ENCODE assay signal across 9 mouse cellular contexts in the genomic region with DNA sequence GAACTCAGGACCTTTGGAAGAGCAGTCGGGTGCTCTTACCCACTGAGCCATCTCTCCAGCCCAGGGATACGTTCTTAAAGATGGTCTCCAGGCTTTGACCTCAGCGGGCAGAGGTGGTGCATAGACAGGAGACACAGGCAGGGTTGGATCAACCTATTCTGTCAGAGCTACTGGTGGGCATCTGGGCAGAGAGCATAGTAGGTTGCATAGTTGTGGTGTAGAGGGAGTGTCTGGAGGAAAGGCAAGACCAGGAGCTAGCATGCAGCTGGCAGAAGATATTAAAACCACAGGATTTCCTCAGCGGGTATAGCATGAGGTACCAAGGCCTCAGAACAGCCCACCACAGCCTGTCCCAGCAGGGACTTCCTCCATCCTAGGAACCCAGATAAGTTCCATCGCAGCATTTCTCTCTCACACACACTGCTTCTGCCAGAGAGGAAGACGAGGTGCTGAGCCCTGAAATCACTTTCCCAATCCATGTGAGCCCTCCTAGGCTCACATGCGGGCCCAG. TPM values are rescaled to one million over a fixed set of nuclear protein-coding genes. Genes with fewer than 3 reads are reported as not detected.
DNase-seq lines count a peak whose midpoint lies in the region; ATAC-seq lines count a peak whose summit lies in the region.
"Had no signal": no experiment of that assay in that cellular context is flagged by ENCODE, and none has a peak within 500 bp of the region (broad histone marks: within the 10 kb centered on the region; RNA-seq: fewer than 3 reads in every experiment).

No protein-coding gene starts in this region.

- H3K27ac ChIP-seq in forebrain, embryonic 12.5 days, result 0 out of 2 replicates have a peak overlapping the region, but pooled peaks have one; percentile 46
- H3K27ac ChIP-seq in forebrain, embryonic 15.5 days (replicated peaks), result no peak overlapping the region
- no peak overlapping the region for H3K27ac ChIP-seq in liver, embryonic 12.5 days
- peak overlapping the region; percentile 45; the same call in 1 of the 2 replicates for H3K27ac ChIP-seq in neural tube, embryonic 15.5 days (replicated peaks)
- H3K27ac ChIP-seq: midbrain, embryonic 12.5 days had no signal

- no peak for ATAC-seq in forebrain, embryonic 12.5 days (ENCODE audit: low FRiP score)
- no peak for ATAC-seq in forebrain, embryonic 15.5 days (replicated peaks)
- ATAC-seq in liver, embryonic 12.5 days, result peak; percentile 20; the same call in 1 of the 2 replicates
- ATAC-seq in hematopoietic stem cell, adult 5-6 weeks (replicated peaks in 1 of 2; ENCODE audit: insufficient read depth in 1 of 2, low FRiP score in 2 of 2, low TSS enrichment in 1 of 2, low read depth in 1 of 2, poor library complexity in 2 of 2, severe bottlenecking in 2 of 2), result peak; percentile 86 to 88
- ATAC-seq in neural tube, embryonic 15.5 days (ENCODE audit: low FRiP score), result no peak

- no peak overlapping the region for H3K4me3 ChIP-seq in forebrain, embryonic 12.5 days (replicated peaks)
- H3K4me3 ChIP-seq in forebrain, embryonic 15.5 days, result no peak overlapping the region
- no peak overlapping the region for H3K4me3 ChIP-seq in liver, embryonic 12.5 days
- H3K4me3 ChIP-seq in neural tube, embryonic 15.5 days (replicated peaks), result no peak overlapping the region
- H3K4me3 ChIP-seq: midbrain, embryonic 12.5 days had no signal

- H3K4me1 ChIP-seq in forebrain, embryonic 12.5 days, result peaks cover 58% of the 10 kb centered on the region
- peaks cover 40% of the 10 kb centered on the region for H3K4me1 ChIP-seq in forebrain, embryonic 15.5 days
- peaks cover 36% of the 10 kb centered on the region for H3K4me1 ChIP-seq in liver, embryonic 12.5 days
- H3K4me1 ChIP-seq in neural tube, embryonic 15.5 days, result peaks cover 49% of the 10 kb centered on the region

- H3K36me3 ChIP-seq in forebrain, embryonic 12.5 days (replicated peaks), result no peaks in the 10 kb centered on the region
- no peaks in the 10 kb centered on the region for H3K36me3 ChIP-seq in forebrain, embryonic 15.5 days
- H3K36me3 ChIP-seq in liver, embryonic 12.5 days, result no peaks in the 10 kb centered on the region
- no peaks in the 10 kb centered on the region for H3K36me3 ChIP-seq in neural tube, embryonic 15.5 days
- H3K36me3 ChIP-seq: midbrain, embryonic 12.5 days had no signal

- H3K4me2 ChIP-seq in forebrain, embryonic 12.5 days, result no peak overlapping the region
- no peak overlapping the region for H3K4me2 ChIP-seq in forebrain, embryonic 15.5 days (replicated peaks)
- H3K4me2 ChIP-seq in liver, embryonic 12.5 days, result no peak overlapping the region; the same call in 1 of the 2 replicates
- H3K4me2 ChIP-seq in neural tube, embryonic 15.5 days, result no peak overlapping the region
- H3K4me2 ChIP-seq: midbrain, embryonic 12.5 days had no signal

- H3K9me3 ChIP-seq in forebrain, embryonic 12.5 days, result no peaks in the 10 kb centered on the region
- no peaks in the 10 kb centered on the region for H3K9me3 ChIP-seq in forebrain, embryonic 15.5 days
- no peaks in the 10 kb centered on the region for H3K9me3 ChIP-seq in liver, embryonic 12.5 days (replicated peaks)
- no peaks in the 10 kb centered on the region for H3K9me3 ChIP-seq in neural tube, embryonic 15.5 days (replicated peaks)
- H3K9me3 ChIP-seq: midbrain, embryonic 12.5 days had no signal

- 88% methylated on average over 7 of the region's 7 CpGs for WGBS in forebrain, embryonic 12.5 days
- WGBS in forebrain, embryonic 15.5 days, result 83% methylated on average over 7 of the region's 7 CpGs
- 27% methylated on average over 7 of the region's 7 CpGs for WGBS in liver, embryonic 12.5 days (ENCODE audit: insufficient replicate concordance)
- WGBS in neural tube, embryonic 15.5 days, result 87% methylated on average over 7 of the region's 7 CpGs

- no peak overlapping the region for H3K9ac ChIP-seq in forebrain, embryonic 12.5 days
- H3K9ac ChIP-seq in forebrain, embryonic 15.5 days (replicated peaks), result no peak overlapping the region
- no peak overlapping the region for H3K9ac ChIP-seq in liver, embryonic 12.5 days
- no peak overlapping the region for H3K9ac ChIP-seq in neural tube, embryonic 15.5 days (replicated peaks)
- H3K9ac ChIP-seq: midbrain, embryonic 12.5 days had no signal

- no peak for DNase-seq in liver
- DNase-seq in layer of hippocampus, postnatal 10 days (ENCODE audit: low spot score in 2 of 2), result no peak
- no peak for DNase-seq in urinary bladder, postnatal 25 days (ENCODE audit: low spot score)

- H3K27me3 ChIP-seq in forebrain, embryonic 12.5 days, result no peaks in the 10 kb centered on the region
- H3K27me3 ChIP-seq in forebrain, embryonic 15.5 days, result no peaks in the 10 kb centered on the region
- peaks cover 54% of the 10 kb centered on the region for H3K27me3 ChIP-seq in liver, embryonic 12.5 days (replicated peaks)
- no peaks in the 10 kb centered on the region for H3K27me3 ChIP-seq in neural tube, embryonic 15.5 days (replicated peaks)

RNA-seq across cellular contexts. Expression of a gene that starts 39.9 kb away (rescaled TPM):
- 62.0 and 67.5 TPM in 2 replicates for polyA plus RNA-seq in forebrain, embryonic 12.5 days (2016; fragmentation: Nextera tagmentation; extraction: Ambion mirVana)
- polyA plus RNA-seq in forebrain, embryonic 15.5 days (2015; fragmentation: Nextera tagmentation; extraction: Ambion mirVana), result 67.0 and 68.1 TPM in 2 replicates
- polyA plus RNA-seq in liver, embryonic 12.5 days (2016; fragmentation: Nextera tagmentation; extraction: Ambion mirVana), result 47.0 and 47.6 TPM in 2 replicates
- 65.5 and 71.2 TPM in 2 replicates for total RNA-seq in hematopoietic stem cell, adult 5-6 weeks (2017)
- polyA plus RNA-seq in neural tube, embryonic 15.5 days (2015; fragmentation: Nextera tagmentation; extraction: Ambion mirVana), result 64.9 and 66.2 TPM in 2 replicates
- 10 to 100 TPM; 62.3 to 64.5 TPM for total RNA-seq in layer of hippocampus, postnatal 10 days (2021)

Comparison
In these comparisons a context has a peak if more than half of its experiments do, and no peak if none do; other contexts are left out.
1. H3K27ac ChIP-seq: peak in forebrain, embryonic 12.5 days (single experiment) and neural tube, embryonic 15.5 days (single experiment); none in forebrain, embryonic 15.5 days (single experiment) and liver, embryonic 12.5 days (single experiment).
2. ATAC-seq: peak in liver, embryonic 12.5 days (single experiment) and hematopoietic stem cell, adult 5-6 weeks (2 of 2); none in forebrain, embryonic 12.5 days (single experiment), forebrain, embryonic 15.5 days (single experiment) and neural tube, embryonic 15.5 days (single experiment).